Mouse (Mus musculus) hindbrain, embryonic 12.5 days (tissue): ENCODE data around the gene Rpl11. TPM values are rescaled to one million over a fixed set of nuclear protein-coding genes. Genes with fewer than 3 reads are reported as not detected.
"Not testable (repeated sequence)": the region's sequence is repeated elsewhere in the genome, so short reads cannot be mapped to it uniquely, and the experiment has no call there.

Experiments used
- ATAC-seq: fragments of 200-750 bp; cut with Nextera tagmentation; 2 replicates; pipeline ENCODE4 v1.8.0; 2017; ENCODE audit warnings: moderate TSS enrichment; ENCODE audit not compliant: low FRiP score
- H3K27ac ChIP-seq: fragments of 300-500 bp; sonication (generic); 2 replicates; pipeline ENCODE4 v1.5.1; 2016; ENCODE audit warnings: mild to moderate bottlenecking
- H3K27me3 ChIP-seq: fragments of 300-500 bp; sonication (generic); 2 replicates; pipeline ENCODE4 v1.6.1; 2016; ENCODE audit warnings: mild to moderate bottlenecking
- H3K36me3 ChIP-seq: fragments of 300-500 bp; sonication (generic); 2 replicates; pipeline ENCODE4 v1.6.1; 2016; ENCODE audit warnings: mild to moderate bottlenecking
- H3K4me1 ChIP-seq: fragments of 300-500 bp; sonication (generic); 2 replicates; pipeline ENCODE4 v1.6.1; 2016
- H3K4me2 ChIP-seq: fragments of 300-500 bp; sonication (generic); replicated peaks from 2 replicates; pipeline ENCODE4 v1.6.1; 2016; ENCODE audit warnings: mild to moderate bottlenecking
- H3K4me3 ChIP-seq: fragments of 300-500 bp; sonication (generic); 2 replicates; pipeline ENCODE4 v1.5.1; 2016; ENCODE audit warnings: mild to moderate bottlenecking
- H3K9ac ChIP-seq: fragments of 300-500 bp; sonication (generic); 2 replicates; pipeline ENCODE4 v1.6.1; 2016; ENCODE audit warnings: mild to moderate bottlenecking, moderate library complexity
- H3K9me3 ChIP-seq: fragments of 300-500 bp; sonication (generic); replicated peaks from 2 replicates; pipeline ENCODE4 v1.6.1; 2016; ENCODE audit warnings: mild to moderate bottlenecking
- WGBS: fragments of 180-500 bp; shearing (Covaris S2); methylation state at CpG from one replicate; pipeline ENCODE4 v1.1.7; 2016; 5-methylcytosine and 5-hydroxymethylcytosine counted together
- polyA plus RNA-seq: library from polyadenylated mRNA; unstranded; fragments of >200 nt; fragmentation: Nextera tagmentation; extraction: Ambion mirVana; gene quantifications from 2 replicates; pipeline ENCODE4 v1.2.1, GENCODE M21; 2016

Rpl11 gene
- polyA plus RNA-seq, 1 experiment from 2014 or later: 292 TPM

GRCm38 (mm10) chr4:135984556-135984955 lies 68.7 kb downstream of the Rpl11 start:
- ATAC-seq: no peak

GRCm38 (mm10) chr4:135981524-135982063 lies 71.6 kb downstream of the Rpl11 start:
- H3K27me3 ChIP-seq: no peaks in the 10 kb centered on the region
- H3K9me3 ChIP-seq: no peaks in the 10 kb centered on the region
- peaks cover 43% of the 10 kb centered on the region for H3K36me3 ChIP-seq
- H3K27ac ChIP-seq: no peak overlapping the region
- H3K4me1 ChIP-seq: peaks cover 15% of the 10 kb centered on the region
- H3K9ac ChIP-seq: no peak overlapping the region
- no peak overlapping the region for H3K4me3 ChIP-seq
- no peak overlapping the region for H3K4me2 ChIP-seq
- 77% methylated on average over 7 of the region's 7 CpGs for WGBS
- ATAC-seq: no peak

More at GRCm38 (mm10) chr4:135984556-135984955, 68.7 kb downstream of the Rpl11 start:
- Histone ChIP-seq H3K4me2 (no peak overlapping the region), H3K9ac (no peak overlapping the region), H3K36me3 (peaks cover 32% of the 10 kb centered on the region), H3K9me3 (no peaks in the 10 kb centered on the region), H3K27ac (no peak overlapping the region), H3K4me1 (peaks cover 22% of the 10 kb centered on the region), H3K27me3 (no peaks in the 10 kb centered on the region), H3K4me3 (no peak overlapping the region)
- WGBS: 91% methylated on average over 5 of the region's 5 CpGs

GRCm38 (mm10) chr4:135980223-135980622 lies 73.0 kb downstream of the Rpl11 start:
- not testable (repeated sequence) for H3K27ac ChIP-seq, ATAC-seq, H3K27me3 ChIP-seq, H3K9ac ChIP-seq, H3K9me3 ChIP-seq, H3K4me1 ChIP-seq, H3K4me3 ChIP-seq, H3K4me2 ChIP-seq
- H3K36me3 ChIP-seq: peaks cover 55% of the 10 kb centered on the region
- WGBS: 98% methylated on average over 5 of the region's 5 CpGs

Other genes starting within 250 kb of the Rpl11 start
- 312 and 328 TPM in 2 replicates for gene Srsf10, start 197.7 kb downstream of the Rpl11 start, polyA plus RNA-seq
- 152 and 154 TPM in 2 replicates for gene Pnrc2, start 179.6 kb downstream of the Rpl11 start, polyA plus RNA-seq
- gene Cnr2, start 158.0 kb downstream of the Rpl11 start, polyA plus RNA-seq: 0.15 and 0.29 TPM in 2 replicates
- gene Fuca1, start 132.7 kb downstream of the Rpl11 start, polyA plus RNA-seq: 50.2 and 54.1 TPM in 2 replicates
- 55.6 and 60.2 TPM in 2 replicates for gene Hmgcl, start 107.0 kb downstream of the Rpl11 start, polyA plus RNA-seq
- 35.3 and 35.5 TPM in 2 replicates for gene Gale, start 89.7 kb downstream of the Rpl11 start, polyA plus RNA-seq
- 153 and 167 TPM in 2 replicates for gene Lypla2, start 80.8 kb downstream of the Rpl11 start, polyA plus RNA-seq
- gene Pithd1, start 66.2 kb downstream of the Rpl11 start, polyA plus RNA-seq: 58.3 and 59.8 TPM in 2 replicates
- gene Eloa, start 31.7 kb downstream of the Rpl11 start, polyA plus RNA-seq: 36.5 and 41.5 TPM in 2 replicates
- 372 and 426 TPM in 2 replicates for gene Id3, start 90.1 kb upstream of the Rpl11 start, polyA plus RNA-seq
- gene E2f2, start 119.0 kb upstream of the Rpl11 start, polyA plus RNA-seq: 7.0 and 7.9 TPM in 2 replicates
- gene Asap3, start 152.9 kb upstream of the Rpl11 start, polyA plus RNA-seq: 11.6 and 11.8 TPM in 2 replicates
- 5.0 and 7.2 TPM in 2 replicates for gene Tcea3, start 194.3 kb upstream of the Rpl11 start, polyA plus RNA-seq
- gene Zfp46, start 231.3 kb upstream of the Rpl11 start, polyA plus RNA-seq: 42.4 and 42.6 TPM in 2 replicates